Mouse (Mus musculus) heart, embryonic 13.5 days (tissue): ENCODE results near the gene Ntn5. TPM values are rescaled to one million over a fixed set of nuclear protein-coding genes. Genes with fewer than 3 reads are reported as not detected.
"Not testable (repeated sequence)": the region's sequence is repeated elsewhere in the genome, so short reads cannot be mapped to it uniquely, and the experiment has no call there.

Experiments used
- ATAC-seq: fragments of 200-750 bp; cut with Nextera tagmentation; 2 replicates; pipeline ENCODE4 v1.8.0; 2017; ENCODE audit warnings: moderate TSS enrichment; ENCODE audit not compliant: insufficient number of reproducible peaks, low FRiP score, low TSS enrichment; ENCODE audit errors: extremely low read depth
- H3K27ac ChIP-seq: fragments of 300-500 bp; sonication (generic); replicated peaks from 2 replicates; pipeline ENCODE4 v1.5.1; 2015; ENCODE audit warnings: moderate library complexity, mild to moderate bottlenecking, inconsistent platforms
- H3K27me3 ChIP-seq: fragments of 300-500 bp; sonication (generic); replicated peaks from 2 replicates; pipeline ENCODE4 v1.6.1; 2015; ENCODE audit warnings: mild to moderate bottlenecking, inconsistent platforms
- H3K36me3 ChIP-seq: fragments of 300-500 bp; sonication (generic); 2 replicates; pipeline ENCODE4 v1.6.1; 2015; ENCODE audit warnings: mild to moderate bottlenecking, inconsistent platforms
- H3K4me1 ChIP-seq: fragments of 300-500 bp; sonication (generic); 2 replicates; pipeline ENCODE4 v1.6.1; 2015; ENCODE audit warnings: inconsistent platforms
- H3K4me2 ChIP-seq: fragments of 300-500 bp; sonication (generic); 2 replicates; pipeline ENCODE4 v1.6.1; 2015; ENCODE audit warnings: inconsistent platforms, mild to moderate bottlenecking, moderate library complexity
- H3K4me3 ChIP-seq: fragments of 300-500 bp; sonication (generic); 2 replicates; pipeline ENCODE4 v1.5.1; 2015; ENCODE audit warnings: moderate library complexity, mild to moderate bottlenecking, inconsistent platforms
- H3K9ac ChIP-seq: fragments of 300-500 bp; sonication (generic); 2 replicates; pipeline ENCODE4 v1.6.1; 2015; ENCODE audit warnings: inconsistent platforms, mild to moderate bottlenecking, moderate library complexity
- H3K9me3 ChIP-seq: fragments of 300-500 bp; sonication (generic); 2 replicates; pipeline ENCODE4 v1.6.1; 2016; ENCODE audit warnings: inconsistent platforms
- WGBS: fragments of 180-500 bp; shearing (Covaris S2); methylation state at CpG from one replicate; pipeline ENCODE4 v1.1.7; 2015; ENCODE audit warnings: mixed read lengths; 5-methylcytosine and 5-hydroxymethylcytosine counted together
- polyA plus RNA-seq: library from polyadenylated mRNA; unstranded; fragments of >200 nt; fragmentation: Nextera tagmentation; extraction: Ambion mirVana; gene quantifications from 2 replicates; pipeline ENCODE4 v1.2.1, GENCODE M21; 2015

Ntn5 gene
- polyA plus RNA-seq, 1 experiment from 2014 or later, result 0.11 TPM

GRCm38 (mm10) chr7:45642503-45643255, 41.1 kb upstream of the Ntn5 start:
- Histone ChIP-seq H3K27ac (peak overlapping the region; percentile 82), H3K4me3 (peak overlapping the region; percentile 54), H3K4me1 (peaks cover 62% of the 10 kb centered on the region), H3K36me3 (no peaks in the 10 kb centered on the region; the same call in 1 of the 2 replicates), H3K9ac (peak overlapping the region; percentile 88), H3K9me3 (no peaks in the 10 kb centered on the region), H3K27me3 (no peaks in the 10 kb centered on the region; the same call in 1 of the 2 replicates), H3K4me2 (peak overlapping the region; percentile 75)
- 40% methylated on average over 16 of the region's 16 CpGs for WGBS
- no peak for ATAC-seq

DNA sequence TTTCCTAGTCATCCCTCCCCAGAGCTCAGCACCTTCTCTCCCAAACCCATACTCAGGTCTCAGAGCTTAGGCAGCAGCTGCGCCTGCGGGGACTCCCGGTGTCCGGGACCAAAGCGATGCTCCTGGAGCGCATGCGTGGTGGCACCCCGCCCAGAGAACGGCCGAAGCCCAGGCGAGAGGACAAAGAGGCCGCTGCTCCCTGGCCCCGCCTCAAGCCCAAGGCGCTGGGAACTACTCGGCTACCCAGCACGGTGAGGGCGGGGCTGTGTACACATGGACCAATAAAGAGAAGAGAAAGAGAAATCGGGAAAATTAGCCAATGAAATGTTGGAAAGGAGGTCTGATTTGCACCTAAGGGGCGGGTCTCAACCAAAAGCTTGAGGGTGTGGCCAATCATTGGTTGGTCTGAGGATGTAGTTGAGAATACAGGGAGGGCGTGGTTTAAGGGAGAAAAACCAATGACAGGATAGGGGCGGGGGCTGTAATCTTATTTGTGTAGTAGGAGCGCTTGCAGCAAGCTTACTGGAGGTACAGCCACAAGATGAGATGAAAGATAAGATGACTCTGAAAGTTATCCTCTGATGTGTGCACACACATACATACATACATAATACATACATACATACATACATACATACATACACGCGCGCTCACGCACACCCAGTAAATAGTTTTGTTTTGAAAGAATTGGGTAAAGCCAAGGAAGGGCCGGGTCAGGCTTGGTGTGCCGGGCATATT, 40.2 kb upstream of the Ntn5 start:
- Histone ChIP-seq H3K36me3 (no peaks in the 10 kb centered on the region), H3K9me3 (no peaks in the 10 kb centered on the region), H3K27me3 (no peaks in the 10 kb centered on the region; the same call in 1 of the 2 replicates), H3K27ac (peak overlapping the region; percentile 82), H3K4me1 (peaks cover 54% of the 10 kb centered on the region), H3K4me3 (peak overlapping the region; percentile 54), H3K4me2 (peak overlapping the region; percentile 75), H3K9ac (peak overlapping the region; percentile 88)
- WGBS, result 7% methylated on average over 28 of the region's 28 CpGs
- ATAC-seq, result peak; percentile 81

GRCm38 (mm10) chr7:45644183-45644582, 39.6 kb upstream of the Ntn5 start:
- no peaks in the 10 kb centered on the region; the same call in 1 of the 2 replicates for H3K27me3 ChIP-seq
- ATAC-seq, result no peak
- peak overlapping the region; percentile 75 for H3K4me2 ChIP-seq
- no peaks in the 10 kb centered on the region for H3K36me3 ChIP-seq
- peak overlapping the region; percentile 54 for H3K4me3 ChIP-seq
- peak overlapping the region; percentile 70 for H3K9ac ChIP-seq
- peaks cover 54% of the 10 kb centered on the region for H3K4me1 ChIP-seq
- no peaks in the 10 kb centered on the region for H3K9me3 ChIP-seq
- 17% methylated on average over 18 of the region's 18 CpGs for WGBS
- H3K27ac ChIP-seq, result peak overlapping the region; percentile 78

DNA sequence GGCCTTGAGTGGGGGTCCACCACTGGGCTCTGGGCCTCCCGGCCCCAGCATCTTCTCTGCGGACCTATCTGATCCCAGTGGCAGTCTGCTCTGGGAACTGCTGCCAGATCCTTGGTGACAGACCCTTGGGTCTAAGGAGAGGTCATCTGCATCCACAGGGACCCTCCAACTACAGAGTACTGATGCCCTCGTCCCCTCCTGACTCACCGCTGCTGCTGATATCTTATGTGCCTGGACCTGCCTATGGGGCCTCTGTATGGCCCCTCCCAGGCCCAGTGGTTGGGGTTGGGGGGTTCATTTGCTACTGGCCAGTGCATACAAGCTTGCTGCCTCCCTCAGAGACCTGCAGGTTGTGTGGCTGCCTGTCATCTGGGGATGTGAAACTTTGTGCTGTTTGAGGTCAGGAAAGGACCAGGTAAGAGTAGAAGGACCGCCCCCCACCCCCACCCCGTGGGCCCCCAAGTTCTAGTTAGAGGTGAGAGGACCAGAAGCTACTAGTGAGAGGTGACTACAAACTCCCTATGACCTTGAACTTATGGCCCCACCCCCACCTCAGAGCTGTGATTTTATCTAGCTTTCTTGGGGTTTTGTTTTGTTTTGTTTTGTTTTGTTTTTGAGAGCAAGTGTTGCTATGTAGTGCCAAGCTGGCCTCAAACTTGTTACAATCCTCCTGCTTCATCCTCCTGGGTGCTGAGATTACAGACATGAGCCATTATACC, 38.8 kb upstream of the Ntn5 start:
- no peak overlapping the region for H3K27ac ChIP-seq
- WGBS, result 64% methylated on average over 6 of the region's 6 CpGs
- ATAC-seq, result no peak
- peaks cover 55% of the 10 kb centered on the region for H3K4me1 ChIP-seq
- peak overlapping the region; percentile 70; the same call in 1 of the 2 replicates for H3K9ac ChIP-seq
- no peaks in the 10 kb centered on the region for H3K9me3 ChIP-seq
- no peaks in the 10 kb centered on the region for H3K36me3 ChIP-seq
- H3K4me3 ChIP-seq, result peak overlapping the region; percentile 54
- no peaks in the 10 kb centered on the region; the same call in 1 of the 2 replicates for H3K27me3 ChIP-seq
- H3K4me2 ChIP-seq, result peak overlapping the region; percentile 75

- Histone ChIP-seq H3K4me2 (no peak overlapping the region), H3K9me3 (no peaks in the 10 kb centered on the region), H3K27me3 (no peaks in the 10 kb centered on the region; the same call in 1 of the 2 replicates), H3K36me3 (no peaks in the 10 kb centered on the region), H3K4me1 (peaks cover 53% of the 10 kb centered on the region), H3K27ac (no peak overlapping the region), H3K9ac (no peak overlapping the region), H3K4me3 (no peak overlapping the region)
- ATAC-seq, result no peak
- WGBS, result 78% methylated on average over 7 of the region's 7 CpGs
These were observed 38.2 kb upstream of the Ntn5 start for GRCm38 (mm10) chr7:45645591-45645971.

- H3K27me3 ChIP-seq, result no peaks in the 10 kb centered on the region; the same call in 1 of the 2 replicates
- 73% methylated on average over 4 of the region's 4 CpGs for whole genome bisulfite sequencing
- no peak for ATAC-seq
- H3K4me3 ChIP-seq, result no peak overlapping the region
- no peak overlapping the region for H3K4me2 ChIP-seq
- no peak overlapping the region for H3K9ac ChIP-seq
- peaks cover 42% of the 10 kb centered on the region for H3K4me1 ChIP-seq
- H3K36me3 ChIP-seq, result no peaks in the 10 kb centered on the region
- H3K27ac ChIP-seq, result no peak overlapping the region
- no peaks in the 10 kb centered on the region for H3K9me3 ChIP-seq
These were observed 37.2 kb upstream of the Ntn5 start for GRCm38 (mm10) chr7:45646671-45647070.

GRCm38 (mm10) chr7:45649351-45649750, 34.5 kb upstream of the Ntn5 start:
- no peak overlapping the region for H3K4me3 ChIP-seq
- H3K36me3 ChIP-seq, result no peaks in the 10 kb centered on the region
- H3K27me3 ChIP-seq, result no peaks in the 10 kb centered on the region; the same call in 1 of the 2 replicates
- 40% methylated on average over 8 of the region's 8 CpGs for WGBS
- peaks cover 25% of the 10 kb centered on the region for H3K4me1 ChIP-seq
- ATAC-seq, result peak; percentile 28; the same call in 1 of the 2 replicates
- H3K4me2 ChIP-seq, result peak overlapping the region; percentile 35
- H3K27ac ChIP-seq, result peak overlapping the region; percentile 93
- H3K9me3 ChIP-seq, result no peaks in the 10 kb centered on the region
- peak overlapping the region; percentile 33; the same call in 1 of the 2 replicates for H3K9ac ChIP-seq

GRCm38 (mm10) chr7:45650484-45650883, 33.3 kb upstream of the Ntn5 start:
- not testable (repeated sequence) for H3K4me3 ChIP-seq, H3K9me3 ChIP-seq, H3K9ac ChIP-seq, ATAC-seq, H3K4me2 ChIP-seq, H3K36me3 ChIP-seq, H3K27me3 ChIP-seq
- Histone ChIP-seq H3K4me1 (peaks cover 24% of the 10 kb centered on the region), H3K27ac (peak overlapping the region; percentile 93)
- 88% methylated on average over 20 of the region's 20 CpGs for WGBS

DNA sequence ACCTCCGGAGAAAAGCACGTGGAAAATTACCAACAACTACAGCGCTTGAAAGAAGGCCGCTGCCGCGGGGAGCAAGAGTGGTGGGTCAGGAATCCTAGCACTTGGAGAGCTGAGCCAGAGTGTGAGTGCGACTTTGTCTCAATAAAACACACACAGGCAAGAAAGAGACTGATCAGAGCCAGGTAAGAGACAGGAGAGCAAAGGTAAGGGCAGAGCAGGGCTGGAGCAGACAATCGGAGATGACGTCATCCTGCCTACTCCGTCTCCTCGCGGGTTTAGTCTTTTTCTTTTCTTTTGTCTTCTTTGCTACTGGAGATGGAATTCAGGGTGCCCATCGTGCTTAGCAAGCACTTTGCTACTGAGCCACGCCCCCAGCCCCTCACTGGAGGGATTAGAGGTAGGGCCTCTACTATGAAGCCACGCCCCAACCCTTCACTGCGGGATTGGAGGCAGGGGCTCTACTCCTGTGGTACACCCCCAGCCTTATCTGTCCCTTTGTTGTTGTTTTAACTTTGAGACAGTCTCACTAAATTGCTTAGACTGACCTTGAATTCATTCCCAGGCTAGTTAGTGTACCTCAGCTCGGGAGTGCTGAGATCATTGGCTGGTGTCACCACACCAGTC, 29.3 kb upstream of the Ntn5 start:
- H3K4me2 ChIP-seq, result peak overlapping the region; percentile 57
- H3K4me3 ChIP-seq, result peak overlapping the region; percentile 22
- H3K27ac ChIP-seq, result no peak overlapping the region
- H3K27me3 ChIP-seq, result no peaks in the 10 kb centered on the region
- H3K4me1 ChIP-seq, result peaks cover 16% of the 10 kb centered on the region
- peak overlapping the region; percentile 6 for H3K9ac ChIP-seq
- 30% methylated on average over 17 of the region's 17 CpGs for WGBS
- no peak for ATAC-seq
- peaks cover 6% of the 10 kb centered on the region; the same call in 1 of the 2 replicates for H3K9me3 ChIP-seq
- no peaks in the 10 kb centered on the region for H3K36me3 ChIP-seq

DNA sequence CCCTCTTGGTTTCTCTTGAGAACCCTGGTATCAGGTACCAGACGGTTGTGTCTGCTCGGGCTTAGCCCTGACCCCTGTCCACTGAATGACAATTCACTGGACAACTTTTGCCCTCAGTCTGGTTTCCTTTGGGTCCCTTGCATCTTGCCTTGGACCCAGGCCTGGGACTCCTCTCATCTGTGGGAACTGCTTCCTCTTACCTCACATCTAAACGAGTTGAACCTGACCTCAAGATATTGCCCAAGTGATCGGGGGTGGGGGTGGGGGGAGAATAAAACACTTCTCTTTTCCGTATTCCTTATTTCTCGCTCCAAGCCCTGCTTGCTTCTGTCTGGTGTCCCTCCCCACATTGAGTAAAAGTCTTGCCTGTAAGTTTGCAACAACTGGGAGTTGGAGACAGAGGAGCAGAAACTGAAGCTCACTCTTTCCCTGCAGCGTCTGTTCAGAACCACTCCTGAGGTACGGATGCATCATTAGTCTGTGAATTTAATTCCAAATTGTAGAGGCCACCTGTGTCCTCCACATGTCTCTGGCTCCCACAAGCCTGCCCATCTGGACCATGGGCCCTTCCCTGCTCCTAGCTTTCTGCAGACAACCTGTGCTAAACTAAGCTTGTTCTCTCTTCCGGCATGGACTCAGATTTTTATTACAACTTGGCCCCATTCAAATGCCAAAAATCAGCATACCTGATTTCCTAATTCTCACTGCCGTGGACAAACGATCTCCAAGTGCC, 22.9 kb upstream of the Ntn5 start:
- no peak for ATAC-seq
- Histone ChIP-seq H3K9ac (no peak overlapping the region), H3K27ac (no peak overlapping the region), H3K4me2 (no peak overlapping the region), H3K9me3 (peaks cover 6% of the 10 kb centered on the region; the same call in 1 of the 2 replicates), H3K27me3 (no peaks in the 10 kb centered on the region), H3K4me1 (peaks cover 18% of the 10 kb centered on the region), H3K36me3 (no peaks in the 10 kb centered on the region), H3K4me3 (no peak overlapping the region)
- 80% methylated on average over 11 of the region's 11 CpGs for WGBS
